Mouse (Mus musculus) neural tube, embryonic 14.5 days (tissue): ENCODE data around the gene Dmbt1. TPM values are rescaled to one million over a fixed set of nuclear protein-coding genes. Genes with fewer than 3 reads are reported as not detected.
"Not testable (repeated sequence)": the region's sequence is repeated elsewhere in the genome, so short reads cannot be mapped to it uniquely, and the experiment has no call there.

Experiments
- ATAC-seq: fragments of 200-750 bp; cut with Nextera tagmentation; 2 replicates; pipeline ENCODE4 v1.8.0; 2017; ENCODE audit warnings: low read depth, mild to moderate bottlenecking, moderate TSS enrichment, moderate library complexity
- H3K27ac ChIP-seq: fragments of 300-500 bp; sonication (generic); 2 replicates; pipeline ENCODE4 v1.5.1; 2014; ENCODE audit warnings: low read depth, mild to moderate bottlenecking, control low read depth, low read length, moderate library complexity, mixed read lengths
- H3K27me3 ChIP-seq: fragments of 300-500 bp; sonication (generic); 2 replicates; pipeline ENCODE4 v1.6.1; 2014; ENCODE audit warnings: low read length; ENCODE audit not compliant: control insufficient read depth, insufficient read depth
- H3K36me3 ChIP-seq: fragments of 300-500 bp; sonication (generic); 2 replicates; pipeline ENCODE4 v1.6.1; 2014; ENCODE audit warnings: low read length, mixed read lengths; ENCODE audit not compliant: control insufficient read depth, insufficient read depth
- H3K4me1 ChIP-seq: fragments of 300-500 bp; sonication (generic); 2 replicates; pipeline ENCODE4 v1.6.1; 2014; ENCODE audit warnings: low read length; ENCODE audit not compliant: control insufficient read depth, insufficient read depth
- H3K4me2 ChIP-seq: fragments of 300-500 bp; sonication (generic); 2 replicates; pipeline ENCODE4 v1.6.1; 2014; ENCODE audit warnings: mild to moderate bottlenecking, low read depth, low read length, control low read depth
- H3K4me3 ChIP-seq: fragments of 300-500 bp; sonication (generic); 2 replicates; pipeline ENCODE4 v1.5.1; 2014; ENCODE audit warnings: low read depth, low read length, control low read depth, mixed read lengths
- H3K9ac ChIP-seq: fragments of 300-500 bp; sonication (generic); replicated peaks from 2 replicates; pipeline ENCODE4 v1.6.1; 2014; ENCODE audit warnings: low read depth, mild to moderate bottlenecking, control low read depth, low read length, mixed read lengths
- H3K9me3 ChIP-seq: fragments of 300-500 bp; sonication (generic); 2 replicates; pipeline ENCODE4 v1.6.1; 2016; ENCODE audit warnings: low read length; ENCODE audit not compliant: control insufficient read depth
- WGBS: fragments of 180-500 bp; shearing (Covaris S2); extraction: QIAGEN DNeasy Blood & Tissue Kit; methylation state at CpG from one replicate; pipeline ENCODE4 v1.1.7; 2014; 5-methylcytosine and 5-hydroxymethylcytosine counted together
- polyA plus RNA-seq: library from polyadenylated mRNA; unstranded; fragments of >200 nt; fragmentation: Nextera tagmentation; extraction: Ambion mirVana; gene quantifications from 2 replicates; pipeline ENCODE4 v1.2.1, GENCODE M21; 2014

Dmbt1 gene
- polyA plus RNA-seq, 1 experiment from 2014 or later = not detected

GRCm38 (mm10) chr7:131036396-131036795 lies 4.5 kb downstream of the Dmbt1 start:
- Histone ChIP-seq H3K4me3 (no peak overlapping the region), H3K4me1 (no peaks in the 10 kb centered on the region), H3K27me3 (no peaks in the 10 kb centered on the region), H3K9me3 (no peaks in the 10 kb centered on the region), H3K27ac (no peak overlapping the region), H3K9ac (no peak overlapping the region), H3K36me3 (no peaks in the 10 kb centered on the region), H3K4me2 (no peak overlapping the region)
- ATAC-seq = no peak
- 85% methylated on average over 3 of the region's 3 CpGs for WGBS

DNA sequence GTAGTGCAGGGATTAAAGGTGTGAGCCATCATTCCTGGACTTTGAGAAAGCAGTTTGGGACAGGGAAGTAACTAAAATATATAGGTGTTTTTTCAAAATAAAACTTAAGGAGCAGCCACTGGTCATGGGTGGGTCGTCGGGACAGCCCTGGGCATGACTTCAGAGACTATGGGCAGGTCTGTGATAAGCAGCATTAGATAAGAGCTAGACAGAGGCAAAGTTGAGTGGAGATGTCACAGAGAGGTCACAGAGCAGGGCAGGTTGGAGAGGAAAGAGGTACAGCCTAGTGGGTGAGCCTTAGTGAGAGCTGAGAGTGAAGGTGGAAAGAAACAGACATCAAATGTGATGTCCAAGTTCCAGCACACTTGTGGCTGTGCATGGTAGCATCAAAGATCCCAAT lies 5.2 kb downstream of the Dmbt1 start:
- ATAC-seq = no peak
- no peaks in the 10 kb centered on the region for H3K4me1 ChIP-seq
- no peak overlapping the region for H3K9ac ChIP-seq
- WGBS = 95% methylated on average over 2 of the region's 2 CpGs
- H3K36me3 ChIP-seq = no peaks in the 10 kb centered on the region
- no peak overlapping the region for H3K4me3 ChIP-seq
- no peak overlapping the region for H3K27ac ChIP-seq
- no peaks in the 10 kb centered on the region for H3K9me3 ChIP-seq
- H3K27me3 ChIP-seq = no peaks in the 10 kb centered on the region
- H3K4me2 ChIP-seq = no peak overlapping the region

DNA sequence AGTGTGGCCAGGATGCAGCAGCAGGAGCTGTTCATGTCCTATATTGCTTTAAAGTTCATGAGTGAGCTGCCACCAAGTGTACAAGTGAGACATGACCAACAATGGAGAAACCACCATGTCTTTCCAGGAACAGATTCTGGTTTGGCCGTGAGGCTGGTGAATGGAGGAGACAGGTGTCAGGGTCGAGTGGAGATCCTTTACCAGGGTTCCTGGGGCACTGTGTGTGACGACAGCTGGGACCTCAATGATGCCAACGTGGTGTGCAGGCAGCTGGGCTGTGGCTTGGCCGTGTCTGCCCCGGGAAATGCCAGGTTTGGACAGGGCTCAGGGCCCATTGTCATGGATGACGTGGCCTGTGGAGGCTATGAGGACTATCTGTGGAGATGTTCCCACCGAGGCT lies 8.9 kb downstream of the Dmbt1 start:
- H3K27me3 ChIP-seq, H3K4me3 ChIP-seq, H3K4me2 ChIP-seq, H3K4me1 ChIP-seq, H3K27ac ChIP-seq, H3K9me3 ChIP-seq, ATAC-seq, H3K9ac ChIP-seq, H3K36me3 ChIP-seq: not testable (repeated sequence)
- 85% methylated on average over 8 of the region's 8 CpGs for WGBS

DNA sequence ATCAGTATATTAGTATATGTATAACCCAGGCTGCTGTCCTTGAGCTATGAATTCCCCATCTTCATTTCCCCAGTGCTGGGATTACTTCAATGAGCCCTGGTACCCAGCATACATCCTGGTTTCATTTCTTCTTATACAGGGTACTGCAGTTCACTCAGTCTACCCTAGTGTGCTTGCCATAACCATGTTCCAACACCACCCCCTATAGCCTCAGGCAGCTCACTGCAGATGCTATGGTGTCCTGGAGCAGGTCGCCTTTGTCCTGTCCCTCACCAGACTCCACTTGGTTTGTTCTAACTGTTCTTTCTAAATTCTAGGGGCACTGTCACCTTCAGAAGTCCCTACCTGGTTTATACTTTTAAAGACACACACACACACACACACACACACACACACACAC lies 10.8 kb downstream of the Dmbt1 start:
- Histone ChIP-seq H3K36me3 (no peaks in the 10 kb centered on the region), H3K27ac (no peak overlapping the region), H3K27me3 (no peaks in the 10 kb centered on the region), H3K9ac (no peak overlapping the region), H3K4me2 (no peak overlapping the region), H3K9me3 (no peaks in the 10 kb centered on the region), H3K4me3 (no peak overlapping the region), H3K4me1 (no peaks in the 10 kb centered on the region)
- ATAC-seq = no peak
- WGBS = 73% methylated on average over 1 of the region's 1 CpGs

GRCm38 (mm10) chr7:131045258-131045835 lies 13.5 kb downstream of the Dmbt1 start:
- H3K36me3 ChIP-seq, H3K27me3 ChIP-seq, H3K9me3 ChIP-seq, ATAC-seq, H3K4me2 ChIP-seq, H3K4me1 ChIP-seq, H3K27ac ChIP-seq, H3K4me3 ChIP-seq, H3K9ac ChIP-seq: not testable (repeated sequence)
- 36% methylated on average over 3 of the region's 3 CpGs for WGBS

- H3K36me3 ChIP-seq, H3K9me3 ChIP-seq, ATAC-seq, H3K4me3 ChIP-seq, H3K4me1 ChIP-seq, H3K9ac ChIP-seq, H3K27ac ChIP-seq, H3K27me3 ChIP-seq, H3K4me2 ChIP-seq: not testable (repeated sequence)
- 91% methylated on average over 8 of the region's 8 CpGs for WGBS
These were observed 18.0 kb downstream of the Dmbt1 start for GRCm38 (mm10) chr7:131049829-131050228.

DNA sequence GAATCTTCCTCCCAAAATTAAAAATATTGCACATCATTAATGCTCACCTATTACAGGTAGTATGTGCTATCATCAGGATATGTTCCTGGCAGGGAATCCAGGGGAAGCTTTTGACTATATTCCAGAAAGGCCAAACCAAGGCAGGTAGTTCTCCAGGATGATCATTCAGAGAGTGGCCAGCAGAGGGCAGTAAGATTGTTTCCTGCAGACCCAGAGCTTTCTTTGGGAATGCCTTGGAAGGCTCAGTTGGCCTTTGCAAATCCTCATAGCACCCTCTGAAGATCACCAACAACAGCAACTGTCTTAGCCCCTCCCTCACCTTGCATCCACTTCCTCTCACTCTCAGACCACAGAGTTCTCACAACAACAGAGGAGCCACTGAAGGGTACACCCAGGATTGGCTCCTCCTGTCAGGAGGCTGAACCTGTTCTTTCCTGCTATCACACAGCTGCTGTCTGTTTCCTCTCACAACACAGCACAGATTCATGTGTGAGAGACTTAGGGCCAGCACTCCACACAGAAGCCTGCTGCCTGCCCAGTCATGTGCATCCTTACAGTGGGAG lies 23.0 kb downstream of the Dmbt1 start:
- Histone ChIP-seq H3K4me2 (no peak overlapping the region), H3K4me1 (no peaks in the 10 kb centered on the region), H3K9ac (no peak overlapping the region), H3K36me3 (no peaks in the 10 kb centered on the region), H3K27me3 (no peaks in the 10 kb centered on the region), H3K27ac (no peak overlapping the region), H3K9me3 (no peaks in the 10 kb centered on the region), H3K4me3 (no peak overlapping the region)
- no peak for ATAC-seq

DNA sequence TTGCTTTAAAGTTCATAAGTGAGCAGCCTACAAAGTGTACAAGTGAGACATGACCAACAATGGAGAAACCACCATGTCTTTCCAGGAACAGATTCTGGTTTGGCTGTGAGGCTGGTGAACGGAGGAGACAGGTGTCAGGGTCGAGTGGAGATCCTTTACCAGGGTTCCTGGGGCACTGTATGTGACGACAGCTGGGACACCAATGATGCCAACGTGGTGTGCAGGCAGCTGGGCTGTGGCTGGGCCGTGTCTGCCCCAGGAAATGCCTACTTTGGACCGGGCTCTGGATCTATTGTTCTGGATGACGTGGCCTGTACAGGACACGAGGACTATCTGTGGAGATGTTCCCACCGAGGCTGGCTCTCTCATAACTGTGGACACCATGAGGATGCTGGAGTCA lies 26.1 kb downstream of the Dmbt1 start:
- H3K36me3 ChIP-seq, H3K4me1 ChIP-seq, H3K27me3 ChIP-seq, H3K9ac ChIP-seq, H3K9me3 ChIP-seq, ATAC-seq, H3K27ac ChIP-seq, H3K4me3 ChIP-seq, H3K4me2 ChIP-seq: not testable (repeated sequence)
- WGBS = 82% methylated on average over 9 of the region's 9 CpGs

- not testable (repeated sequence) for H3K9me3 ChIP-seq, H3K9ac ChIP-seq, H3K4me2 ChIP-seq, H3K27ac ChIP-seq, H3K27me3 ChIP-seq, H3K36me3 ChIP-seq, ATAC-seq, H3K4me3 ChIP-seq, H3K4me1 ChIP-seq
- 75% methylated on average over 2 of the region's 2 CpGs for WGBS
These were observed 28.0 kb downstream of the Dmbt1 start for GRCm38 (mm10) chr7:131059808-131060207.
